21 mouse cellular contexts compared by ENCODE assay signal in the genomic region with DNA sequence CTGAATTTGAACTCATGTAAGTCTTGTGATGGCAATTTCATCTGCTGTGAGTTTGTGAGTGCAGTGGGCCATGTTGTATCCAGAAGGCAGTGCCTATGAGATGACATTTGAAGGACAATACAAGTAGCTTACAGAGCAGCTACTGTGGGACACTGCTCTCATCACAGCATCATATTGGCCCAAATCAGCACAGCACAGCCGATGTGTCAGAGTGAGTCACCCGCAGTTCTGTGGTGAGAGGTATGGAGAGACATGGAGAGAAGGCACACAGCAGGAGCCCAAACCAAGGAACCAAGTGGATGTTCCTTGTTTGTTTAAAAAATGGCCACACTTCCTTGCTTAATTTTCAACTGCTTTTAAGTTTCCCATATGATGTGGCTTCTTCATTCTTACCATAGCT.
DNase-seq lines count a peak whose midpoint lies in the region; ATAC-seq lines count a peak whose summit lies in the region.
"Had no signal": no experiment of that assay in that cellular context is flagged by ENCODE, and none has a peak within 500 bp of the region (broad histone marks: within the 10 kb centered on the region; RNA-seq: fewer than 3 reads in every experiment).

No protein-coding gene starts in this region.

- H3K4me2 ChIP-seq in forebrain, embryonic 14.5 days (ENCODE audit: low read length) = no peak overlapping the region
- H3K4me2 ChIP-seq: embryonic facial prominence, embryonic 12.5 days; forebrain, embryonic 13.5 days had no signal

- WGBS in forebrain, embryonic 14.5 days = 94% methylated on average over 2 of the region's 2 CpGs

- no peaks in the 10 kb centered on the region for H3K9me3 ChIP-seq in forebrain, embryonic 14.5 days (replicated peaks; ENCODE audit: control insufficient read depth, low read length)
- H3K9me3 ChIP-seq: embryonic facial prominence, embryonic 10.5 days; embryonic facial prominence, embryonic 12.5 days; forebrain, embryonic 13.5 days had no signal

- ATAC-seq in frontal cortex, adult (ENCODE audit: low TSS enrichment) = peak; percentile 55; the same call in 1 of the 2 replicates
- ATAC-seq in forebrain, embryonic 14.5 days = no peak
- ATAC-seq: CD4-positive, CD25-positive, alpha-beta regulatory T cell, adult 4 months; forebrain, embryonic 13.5 days; forebrain, embryonic 16.5 days had no signal

- no peak for DNase-seq in frontal cortex, postnatal 36 days (ENCODE audit: low spot score in 2 of 2)
- peak; percentile 2 for DNase-seq in right cerebral cortex, adult 18-20 months
- DNase-seq in right cerebral cortex, adult 2 months (ENCODE audit: low spot score in 2 of 2) = no peak
- no peak for DNase-seq in forebrain, embryonic 14.5 days (ENCODE audit: low spot score)
- DNase-seq: adrenal gland, adult 2 months; adrenal gland, postnatal 10 days; adrenal gland, postnatal 25 days; B cell, adult 2 months; cerebellum, adult 11-12 months; cerebellum, adult 2 months; cerebellum, adult 9-10 months; cerebellum, postnatal 10 days; cerebellum, postnatal 25 days had no signal

- no peak overlapping the region for H3K27ac ChIP-seq in forebrain, embryonic 14.5 days (ENCODE audit: low read depth, low read length)
- H3K27ac ChIP-seq: embryonic facial prominence, embryonic 10.5 days; embryonic facial prominence, embryonic 12.5 days; forebrain, embryonic 13.5 days had no signal

- H3K36me3 ChIP-seq in forebrain, embryonic 14.5 days (ENCODE audit: control insufficient read depth, insufficient read depth, low read length) = no peaks in the 10 kb centered on the region
- H3K36me3 ChIP-seq: embryonic facial prominence, embryonic 10.5 days; embryonic facial prominence, embryonic 12.5 days; G1E had no signal

- H3K27me3 ChIP-seq in forebrain, embryonic 14.5 days (replicated peaks; ENCODE audit: control insufficient read depth, insufficient read depth, low read length) = no peaks in the 10 kb centered on the region
- H3K27me3 ChIP-seq: CH12.LX; embryonic facial prominence, embryonic 12.5 days; forebrain, embryonic 13.5 days had no signal

- H3K4me3 ChIP-seq in forebrain, embryonic 14.5 days (ENCODE audit: low read depth, low read length) = no peak overlapping the region
- H3K4me3 ChIP-seq: embryonic facial prominence, embryonic 10.5 days; embryonic facial prominence, embryonic 12.5 days; forebrain, embryonic 13.5 days had no signal

- no peaks in the 10 kb centered on the region for H3K4me1 ChIP-seq in forebrain, embryonic 14.5 days (ENCODE audit: control insufficient read depth, insufficient read depth, low read length)
- H3K4me1 ChIP-seq: embryonic facial prominence, embryonic 10.5 days; embryonic facial prominence, embryonic 12.5 days; forebrain, embryonic 13.5 days had no signal

- H3K9ac ChIP-seq in forebrain, embryonic 14.5 days (ENCODE audit: low read length) = no peak overlapping the region
- H3K9ac ChIP-seq: embryonic facial prominence, embryonic 12.5 days; forebrain, embryonic 13.5 days had no signal
